In genomic region chr12:81860308-81861181, GRCm38 (mm10) we compare ENCODE assay signal across 8 mouse cellular contexts. TPM values are rescaled to one million over a fixed set of nuclear protein-coding genes. Genes with fewer than 3 reads are reported as not detected.
DNase-seq lines count a peak whose midpoint lies in the region; ATAC-seq and TF ChIP-seq lines count a peak whose summit lies in the region.

No protein-coding gene starts in this region.

- no peaks in the 10 kb centered on the region for H3K9me3 ChIP-seq in erythroblast, embryonic 14.5 days (ENCODE audit: control insufficient read depth, low read length)
- no peaks in the 10 kb centered on the region for H3K9me3 ChIP-seq in intestine, postnatal 0 days (ENCODE audit: control insufficient read depth)
- H3K9me3 ChIP-seq in limb, embryonic 15.5 days: no peaks in the 10 kb centered on the region
- no peaks in the 10 kb centered on the region for H3K9me3 ChIP-seq in midbrain, embryonic 16.5 days (replicated peaks; ENCODE audit: control insufficient read depth, low read length, poor library complexity, severe bottlenecking)

- TF ChIP-seq CTCF in intestine, postnatal 0 days (IDR thresholded peaks at IDR 0.05; ENCODE audit: low read depth): 0 out of 2 replicates have a peak, but pooled peaks have one; percentile 20

- H3K27ac ChIP-seq in intestine, postnatal 0 days (ENCODE audit: low read depth, low read length): peak overlapping the region; percentile 95
- H3K27ac ChIP-seq in limb, embryonic 15.5 days: peak overlapping the region; percentile 88
- H3K27ac ChIP-seq in midbrain, embryonic 16.5 days (ENCODE audit: low read length): peak overlapping the region; percentile 96

- peak overlapping the region; percentile 94 for H3K9ac ChIP-seq in intestine, postnatal 0 days (ENCODE audit: low read depth, low read length)
- H3K9ac ChIP-seq in limb, embryonic 15.5 days: peak overlapping the region; percentile 95
- H3K9ac ChIP-seq in midbrain, embryonic 16.5 days (ENCODE audit: low read depth, low read length): peak overlapping the region; percentile 96

- H3K4me1 ChIP-seq in erythroblast, embryonic 14.5 days (ENCODE audit: control insufficient read depth): peaks cover 8% of the 10 kb centered on the region
- H3K4me1 ChIP-seq in intestine, postnatal 0 days (replicated peaks; ENCODE audit: control insufficient read depth, insufficient read depth, low read length): peaks cover 18% of the 10 kb centered on the region
- peaks cover 39% of the 10 kb centered on the region for H3K4me1 ChIP-seq in limb, embryonic 15.5 days
- H3K4me1 ChIP-seq in midbrain, embryonic 16.5 days (ENCODE audit: control insufficient read depth, insufficient read depth, low read length): peaks cover 20% of the 10 kb centered on the region

- ATAC-seq in erythroblast, adult 5-6 weeks (replicated peaks; ENCODE audit: low FRiP score, poor library complexity, severe bottlenecking): no peak
- ATAC-seq in granulocyte monocyte progenitor cell, adult 5-6 weeks (replicated peaks; ENCODE audit: poor library complexity, severe bottlenecking): peak; percentile 43
- ATAC-seq in intestine, postnatal 0 days: peak; percentile 28
- ATAC-seq in limb, embryonic 15.5 days (ENCODE audit: insufficient number of reproducible peaks, low FRiP score, low TSS enrichment, low read depth): 0 out of 2 replicates have a peak, but pooled peaks have one; percentile 27
- peak; percentile 85 for ATAC-seq in midbrain, embryonic 16.5 days

- peak overlapping the region; percentile 73 for H3K4me2 ChIP-seq in intestine, postnatal 0 days (replicated peaks; ENCODE audit: low read depth)
- peak overlapping the region; percentile 67 for H3K4me2 ChIP-seq in limb, embryonic 15.5 days
- H3K4me2 ChIP-seq in midbrain, embryonic 16.5 days (ENCODE audit: low read length): peak overlapping the region; percentile 77

- WGBS in intestine, postnatal 0 days: under 1% methylated on average over 100 of the region's 107 CpGs
- WGBS in limb, embryonic 15.5 days: under 1% methylated on average over 93 of the region's 107 CpGs
- WGBS in midbrain, embryonic 16.5 days: 1% methylated on average over 88 of the region's 107 CpGs

- H3K4me3 ChIP-seq in erythroblast, embryonic 14.5 days (replicated peaks): peak overlapping the region; percentile 65
- H3K4me3 ChIP-seq in intestine, postnatal 0 days (ENCODE audit: low read depth, low read length): peak overlapping the region; percentile 98
- peak overlapping the region; percentile 91 for H3K4me3 ChIP-seq in limb, embryonic 15.5 days
- H3K4me3 ChIP-seq in midbrain, embryonic 16.5 days (ENCODE audit: low read depth, low read length): peak overlapping the region; percentile 96

- DNase-seq in embryo, embryonic 10.5 days (ENCODE audit: low spot score): peak; percentile 74
- DNase-seq in spleen, postnatal 10 days (ENCODE audit: low spot score in 2 of 2): peak; percentile 61 to 68

- no peaks in the 10 kb centered on the region for H3K36me3 ChIP-seq in erythroblast, embryonic 14.5 days (ENCODE audit: control insufficient read depth)
- no peaks in the 10 kb centered on the region for H3K36me3 ChIP-seq in intestine, postnatal 0 days (ENCODE audit: control insufficient read depth, insufficient read depth)
- H3K36me3 ChIP-seq in limb, embryonic 15.5 days: no peaks in the 10 kb centered on the region
- H3K36me3 ChIP-seq in midbrain, embryonic 16.5 days (ENCODE audit: control insufficient read depth, insufficient read depth, low read length): no peaks in the 10 kb centered on the region

- peaks cover 62% of the 10 kb centered on the region for H3K27me3 ChIP-seq in erythroblast, embryonic 14.5 days (ENCODE audit: control insufficient read depth)
- H3K27me3 ChIP-seq in intestine, postnatal 0 days (replicated peaks; ENCODE audit: control insufficient read depth, insufficient read depth, low read length): no peaks in the 10 kb centered on the region
- no peaks in the 10 kb centered on the region for H3K27me3 ChIP-seq in limb, embryonic 15.5 days
- no peaks in the 10 kb centered on the region for H3K27me3 ChIP-seq in midbrain, embryonic 16.5 days (ENCODE audit: control insufficient read depth, insufficient read depth, low read depth, low read length)

RNA-seq across cellular contexts. Expression of gene Pcnx, which starts 0.7 kb away (rescaled TPM):
- 0.02 and 0.03 TPM in 2 replicates for polyA plus RNA-seq in erythroblast, embryonic 14.5 days (2012)
- total RNA-seq in erythroblast, adult 5-6 weeks (2015; ENCODE audit: low replicate concordance): 2.5 and 8.6 TPM in 2 replicates
- total RNA-seq in erythroblast, adult 5-6 weeks (2017; ENCODE audit: low replicate concordance): 3.8 and 4.2 TPM in 2 replicates
- total RNA-seq in granulocyte monocyte progenitor cell, adult 5-6 weeks (2014; fragmentation: Nextera tagmentation): 14.8 and 24.4 TPM in 2 replicates
- total RNA-seq in granulocyte monocyte progenitor cell, adult 5-6 weeks (2017): 13.9 TPM in 2 replicates
- polyA plus RNA-seq in intestine, postnatal 0 days (2015; fragmentation: Nextera tagmentation; extraction: Ambion mirVana): 11.0 and 12.4 TPM in 2 replicates
- polyA plus RNA-seq in limb, embryonic 15.5 days (2015; fragmentation: Nextera tagmentation; extraction: Ambion mirVana): 9.4 and 11.6 TPM in 2 replicates
- polyA plus RNA-seq in midbrain, embryonic 16.5 days (2015; fragmentation: Nextera tagmentation; extraction: Ambion mirVana): 9.9 and 11.3 TPM in 2 replicates

Comparison
In these comparisons a context has a peak if more than half of its experiments do, and no peak if none do; other contexts are left out.
1. RNA of gene Pcnx, which starts 0.7 kb away (polyA plus RNA-seq): 11.0 to 12.4 TPM in intestine, postnatal 0 days, 9.9 to 11.3 TPM in midbrain, embryonic 16.5 days and 9.4 to 11.6 TPM in limb, embryonic 15.5 days; 0.02 to 0.03 TPM in erythroblast, embryonic 14.5 days; every median in the first group is over 10 times any median in the second.
2. Peak in every context shown above with its lines, with median percentiles within 50 percentile points of each other: H3K4me3 ChIP-seq, H3K27ac ChIP-seq, H3K4me2 ChIP-seq and H3K9ac ChIP-seq.